Mouse (Mus musculus) neural tube, embryonic 13.5 days (tissue): ENCODE data around the gene Phb. TPM values are rescaled to one million over a fixed set of nuclear protein-coding genes. Genes with fewer than 3 reads are reported as not detected.

Experiments
- ATAC-seq: fragments of 200-750 bp; cut with Nextera tagmentation; 2 replicates; pipeline ENCODE4 v1.8.0; 2017; ENCODE audit warnings: low read depth, mild to moderate bottlenecking, moderate TSS enrichment, moderate library complexity
- H3K27ac ChIP-seq: fragments of 300-500 bp; sonication (generic); replicated peaks from 2 replicates; pipeline ENCODE4 v1.5.1; 2015; ENCODE audit warnings: moderate library complexity, mild to moderate bottlenecking, inconsistent platforms
- H3K27me3 ChIP-seq: fragments of 300-500 bp; sonication (generic); 2 replicates; pipeline ENCODE4 v1.6.1; 2015; ENCODE audit warnings: mild to moderate bottlenecking, inconsistent platforms
- H3K36me3 ChIP-seq: fragments of 300-500 bp; sonication (generic); 2 replicates; pipeline ENCODE4 v1.6.1; 2015; ENCODE audit warnings: mild to moderate bottlenecking, inconsistent platforms
- H3K4me1 ChIP-seq: fragments of 300-500 bp; sonication (generic); replicated peaks from 2 replicates; pipeline ENCODE4 v1.6.1; 2015; ENCODE audit warnings: inconsistent platforms
- H3K4me2 ChIP-seq: fragments of 300-500 bp; sonication (generic); 2 replicates; pipeline ENCODE4 v1.6.1; 2015; ENCODE audit warnings: inconsistent platforms, mild to moderate bottlenecking, moderate library complexity
- H3K4me3 ChIP-seq: fragments of 300-500 bp; sonication (generic); 2 replicates; pipeline ENCODE4 v1.5.1; 2015; ENCODE audit warnings: mild to moderate bottlenecking, inconsistent platforms
- H3K9ac ChIP-seq: fragments of 300-500 bp; sonication (generic); 2 replicates; pipeline ENCODE4 v1.6.1; 2015; ENCODE audit warnings: moderate library complexity, mild to moderate bottlenecking, inconsistent platforms
- H3K9me3 ChIP-seq: fragments of 300-500 bp; sonication (generic); 2 replicates; pipeline ENCODE4 v1.6.1; 2016; ENCODE audit warnings: inconsistent platforms
- WGBS: fragments of 180-500 bp; shearing (Covaris S2); methylation state at CpG from one replicate; pipeline ENCODE4 v1.1.7; 2015; 5-methylcytosine and 5-hydroxymethylcytosine counted together
- polyA plus RNA-seq: library from polyadenylated mRNA; unstranded; fragments of >200 nt; fragmentation: Nextera tagmentation; extraction: Ambion mirVana; gene quantifications from 2 replicates; pipeline ENCODE4 v1.2.1, GENCODE M21; 2015

The Phb gene
- polyA plus RNA-seq, result 185 and 188 TPM in 2 replicates

DNA sequence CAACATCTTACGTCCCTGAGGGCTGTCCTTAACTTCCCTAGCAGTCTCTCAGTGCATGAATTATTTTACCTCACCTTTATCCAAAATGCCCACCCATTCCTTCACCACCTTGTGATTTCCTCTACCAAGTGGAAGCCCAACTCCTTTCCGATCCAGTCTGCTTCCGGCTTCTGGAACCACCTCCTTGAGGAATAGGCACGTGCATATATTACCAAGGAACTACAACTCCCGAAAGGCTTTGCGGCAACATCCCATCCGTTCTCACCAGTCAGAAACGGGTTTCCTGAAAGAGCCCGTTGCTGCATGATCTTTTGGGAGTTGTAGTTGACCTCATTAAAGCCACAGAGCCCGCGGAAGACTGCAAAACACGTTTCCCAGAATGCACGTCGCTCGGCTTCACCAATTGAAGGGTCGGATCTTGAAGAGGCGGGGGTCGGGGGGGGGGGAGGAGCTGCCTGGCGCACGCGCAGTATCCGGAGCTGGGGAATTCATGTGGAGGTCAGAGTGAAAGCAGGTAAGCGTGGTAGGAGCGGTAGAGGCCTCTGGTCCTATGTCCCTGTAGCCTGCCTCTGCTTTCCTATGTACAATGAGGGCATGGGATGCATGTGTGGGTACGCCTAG is at the start of gene Phb:
TSS of gene Phb (plus strand) at position 429 of the 621 bp plus-strand sequence.
- Histone ChIP-seq H3K27ac (0 out of 2 replicates have a peak within 1 kb of the TSS, but pooled peaks have one; percentile 33), H3K36me3 (peaks cover 35% of the 10 kb centered on the region), H3K4me2 (peak within 1 kb of the TSS; percentile 89), H3K9me3 (no peaks in the 10 kb centered on the region), H3K4me3 (peak within 1 kb of the TSS; percentile 63), H3K4me1 (peaks cover 8% of the 10 kb centered on the region), H3K27me3 (no peaks in the 10 kb centered on the region), H3K9ac (peak within 1 kb of the TSS; percentile 77)
- peak; percentile 96 for ATAC-seq
- 2% methylated on average over 25 of the region's 25 CpGs for WGBS

DNA sequence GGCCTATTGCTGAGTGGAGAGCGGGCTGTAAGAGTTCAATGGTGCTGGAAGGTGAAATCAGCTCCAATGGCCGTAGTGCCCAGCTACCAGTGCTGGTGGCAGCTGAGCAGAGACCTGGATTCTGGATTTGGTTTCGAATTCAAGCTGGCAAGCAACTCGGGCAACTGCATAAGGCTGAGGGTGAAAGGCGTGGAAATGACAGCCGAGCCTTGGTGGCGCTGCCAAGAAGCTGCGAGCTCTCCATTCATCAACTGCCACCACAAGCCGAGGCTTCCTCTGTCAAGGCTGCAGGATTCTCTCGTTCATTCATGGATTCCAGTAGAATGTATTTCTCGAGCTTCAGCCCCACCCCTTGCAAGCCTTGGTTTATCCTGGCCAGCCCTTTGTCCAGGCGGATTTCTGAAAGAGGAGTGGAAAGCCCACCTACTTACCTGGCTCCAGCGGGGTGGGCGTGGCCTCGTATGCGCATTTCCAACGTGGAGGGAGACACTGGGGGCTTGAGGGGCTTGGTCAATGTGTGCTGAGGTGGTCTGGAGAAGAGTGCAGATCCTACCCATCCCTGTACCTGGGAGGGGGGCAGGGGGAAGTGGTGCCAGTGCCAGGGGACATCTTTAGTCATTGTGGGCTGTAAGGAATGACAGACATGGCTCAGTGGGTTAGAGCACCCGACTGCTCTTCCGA is 48.8 kb upstream of the Phb start:
- Histone ChIP-seq H3K4me2 (peak overlapping the region; percentile 28), H3K4me3 (no peak overlapping the region), H3K27me3 (peaks cover under 1% of the 10 kb centered on the region; the same call in 1 of the 2 replicates), H3K9me3 (no peaks in the 10 kb centered on the region), H3K27ac (peak overlapping the region; percentile 46; the same call in 1 of the 2 replicates), H3K9ac (no peak overlapping the region), H3K36me3 (no peaks in the 10 kb centered on the region), H3K4me1 (peaks cover 52% of the 10 kb centered on the region)
- WGBS, result 34% methylated on average over 19 of the region's 19 CpGs
- no peak for ATAC-seq

DNA sequence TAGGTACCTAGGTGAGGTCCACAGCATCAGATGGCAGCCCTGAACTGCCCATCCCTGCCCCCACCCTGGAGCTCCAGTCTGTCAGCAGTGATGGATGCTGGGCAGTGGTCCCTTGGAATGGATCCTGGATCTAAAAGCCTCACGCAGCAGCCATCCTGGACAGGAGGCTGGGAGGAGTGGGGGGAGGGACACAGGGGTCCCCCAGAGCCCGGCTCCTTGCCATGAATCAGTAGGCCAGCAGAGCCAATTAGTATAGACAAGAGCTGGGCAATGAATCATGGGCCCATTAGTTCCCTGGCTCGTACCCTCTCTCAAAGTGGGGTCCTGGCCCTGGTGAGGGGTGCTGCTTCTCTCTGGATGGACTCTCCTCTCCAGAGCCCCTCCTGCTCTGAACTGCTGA is 47.7 kb upstream of the Phb start:
- Histone ChIP-seq H3K27me3 (peaks cover 4% of the 10 kb centered on the region), H3K9ac (no peak overlapping the region), H3K27ac (0 out of 2 replicates have a peak overlapping the region, but pooled peaks have one; percentile 7), H3K4me1 (peaks cover 52% of the 10 kb centered on the region), H3K4me3 (no peak overlapping the region), H3K4me2 (no peak overlapping the region), H3K36me3 (no peaks in the 10 kb centered on the region), H3K9me3 (no peaks in the 10 kb centered on the region)
- 0 out of 2 replicates have a peak, but pooled peaks have one; percentile 37 for ATAC-seq
- WGBS, result 38% methylated on average over 3 of the region's 3 CpGs

DNA sequence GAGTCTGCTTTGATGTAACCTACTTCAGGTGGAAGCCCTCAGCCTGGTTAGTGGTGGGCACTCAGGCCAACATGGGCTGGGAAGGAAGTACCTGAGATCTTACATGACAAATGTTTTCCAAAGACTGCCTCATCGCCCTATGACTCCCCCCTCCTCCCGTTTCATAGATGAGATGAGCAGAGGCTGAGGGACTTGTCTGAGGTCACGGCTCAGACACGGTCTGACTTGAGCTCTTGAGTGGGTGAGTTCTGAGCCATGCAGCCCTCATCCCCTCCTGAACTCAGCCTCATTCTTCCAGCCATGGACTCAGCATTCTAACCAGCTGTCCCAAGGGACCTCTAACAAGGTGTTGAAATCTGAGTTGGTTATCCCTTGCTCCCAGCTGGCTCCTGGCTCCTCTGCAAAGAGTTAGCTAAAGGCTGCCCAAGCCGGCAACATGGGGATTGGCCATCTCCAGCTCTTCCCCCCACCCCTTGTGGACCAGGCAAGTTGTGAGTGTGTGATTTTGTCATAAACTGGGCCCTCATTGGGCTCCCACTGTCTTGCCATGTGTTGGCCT is 46.8 kb upstream of the Phb start:
- H3K27me3 ChIP-seq, result peaks cover 4% of the 10 kb centered on the region
- no peaks in the 10 kb centered on the region for H3K9me3 ChIP-seq
- peaks cover 52% of the 10 kb centered on the region for H3K4me1 ChIP-seq
- H3K27ac ChIP-seq, result no peak overlapping the region
- no peak overlapping the region for H3K4me3 ChIP-seq
- H3K36me3 ChIP-seq, result no peaks in the 10 kb centered on the region
- no peak overlapping the region for H3K9ac ChIP-seq
- WGBS, result 83% methylated on average over 5 of the region's 5 CpGs
- ATAC-seq, result no peak
- no peak overlapping the region for H3K4me2 ChIP-seq

DNA sequence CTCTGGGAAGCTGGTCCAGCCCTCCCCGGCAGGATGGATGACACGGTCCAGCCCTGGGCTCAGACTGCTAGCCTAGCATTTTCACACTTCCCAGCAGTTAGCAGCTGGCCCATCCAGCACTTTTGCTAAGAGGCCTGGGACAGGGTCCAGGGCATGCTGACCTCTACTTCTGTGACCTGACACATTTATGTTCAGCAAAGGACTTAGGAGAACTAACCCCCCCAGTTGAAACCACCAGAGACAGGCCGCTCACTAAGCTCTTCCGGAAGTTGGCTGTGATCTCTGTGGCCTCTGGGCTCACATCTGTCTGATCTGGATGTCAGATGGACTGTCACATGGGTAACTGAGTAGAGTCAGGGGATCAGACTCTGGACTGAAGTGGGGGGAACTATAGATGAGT is 45.7 kb upstream of the Phb start:
- Histone ChIP-seq H3K36me3 (no peaks in the 10 kb centered on the region), H3K4me3 (no peak overlapping the region), H3K27ac (no peak overlapping the region; the same call in 1 of the 2 replicates), H3K9me3 (no peaks in the 10 kb centered on the region), H3K4me2 (no peak overlapping the region), H3K27me3 (peaks cover 4% of the 10 kb centered on the region), H3K9ac (no peak overlapping the region), H3K4me1 (peaks cover 52% of the 10 kb centered on the region)
- WGBS, result 41% methylated on average over 4 of the region's 4 CpGs
- no peak for ATAC-seq

DNA sequence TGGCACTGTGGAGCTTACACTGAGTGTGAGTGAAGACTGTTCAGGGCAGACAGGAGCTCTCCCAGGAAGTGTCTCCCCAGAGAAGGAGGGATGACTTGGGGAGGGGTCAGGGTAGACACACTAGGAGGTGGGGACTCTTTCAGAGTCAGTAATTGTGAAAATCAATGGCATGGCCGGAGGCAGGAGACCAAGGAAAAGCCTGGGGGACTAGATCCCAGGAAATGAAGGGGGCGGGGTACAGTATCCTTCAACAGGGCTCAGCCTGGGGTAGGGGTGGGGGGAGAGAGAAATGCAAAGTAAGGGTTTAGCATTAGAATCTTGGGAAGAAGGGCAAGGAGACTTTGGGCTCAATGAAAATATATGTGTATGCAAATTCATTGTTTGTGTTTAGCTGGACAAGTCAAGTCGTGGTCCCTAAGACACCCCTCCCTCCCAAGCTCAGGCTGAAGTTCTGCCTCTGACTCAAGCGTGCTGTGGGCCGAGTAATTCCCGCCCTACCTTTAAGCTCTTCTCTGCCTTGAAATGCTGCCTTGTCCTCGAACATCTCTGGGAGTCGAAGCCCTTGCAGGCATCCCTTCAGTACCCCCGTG is 45.1 kb upstream of the Phb start:
- H3K4me1 ChIP-seq, result peaks cover 49% of the 10 kb centered on the region
- ATAC-seq, result no peak
- WGBS, result 22% methylated on average over 9 of the region's 9 CpGs
- no peak overlapping the region for H3K4me2 ChIP-seq
- peaks cover 4% of the 10 kb centered on the region for H3K27me3 ChIP-seq
- H3K9ac ChIP-seq, result no peak overlapping the region
- H3K9me3 ChIP-seq, result no peaks in the 10 kb centered on the region
- H3K4me3 ChIP-seq, result no peak overlapping the region
- H3K27ac ChIP-seq, result no peak overlapping the region; the same call in 1 of the 2 replicates
- H3K36me3 ChIP-seq, result no peaks in the 10 kb centered on the region

DNA sequence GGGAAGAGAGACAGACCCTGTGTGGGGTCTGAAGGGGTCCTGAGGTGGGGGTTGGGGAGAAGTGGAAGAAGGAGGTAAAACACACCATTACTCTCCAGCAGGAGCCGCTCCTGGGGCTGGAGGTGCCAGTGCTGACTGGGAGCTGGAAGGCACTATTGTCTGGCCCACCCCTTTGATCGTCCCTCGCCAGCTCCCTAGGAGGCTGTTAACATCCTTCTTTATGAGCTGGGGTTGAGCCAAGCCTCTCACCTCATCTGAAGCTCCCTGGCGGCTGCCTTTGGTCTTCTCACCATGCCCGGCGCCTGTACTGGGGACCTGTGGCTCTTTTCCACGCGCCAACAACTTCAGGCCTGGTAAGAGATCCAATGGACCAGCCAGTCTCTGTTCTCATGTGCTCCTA is 44.3 kb upstream of the Phb start:
- Histone ChIP-seq H3K36me3 (no peaks in the 10 kb centered on the region), H3K27ac (no peak overlapping the region), H3K9ac (no peak overlapping the region), H3K4me3 (no peak overlapping the region), H3K27me3 (peaks cover 4% of the 10 kb centered on the region), H3K4me2 (no peak overlapping the region), H3K4me1 (peaks cover 41% of the 10 kb centered on the region), H3K9me3 (no peaks in the 10 kb centered on the region)
- WGBS, result 17% methylated on average over 8 of the region's 8 CpGs
- ATAC-seq, result no peak

DNA sequence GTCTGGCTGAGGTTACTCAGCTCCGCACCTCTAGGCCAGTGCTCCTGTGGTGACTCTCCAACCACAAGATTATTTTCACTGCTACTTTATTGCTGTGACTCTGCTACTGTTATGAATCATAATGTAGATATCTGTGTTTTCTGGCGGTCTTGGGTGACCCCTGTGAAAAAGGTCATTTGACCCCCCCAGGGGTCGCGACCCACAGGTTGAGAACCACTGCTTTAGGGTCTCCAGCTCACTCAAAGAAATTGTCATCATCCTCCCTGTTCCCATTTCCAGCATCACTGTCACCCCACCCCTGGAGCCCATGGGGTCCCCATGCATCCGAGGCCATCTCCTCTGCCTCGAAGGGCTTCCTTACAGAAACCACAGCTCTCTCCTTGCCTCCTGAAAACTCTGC is 36.2 kb upstream of the Phb start:
- ATAC-seq, result no peak
- WGBS, result 85% methylated on average over 6 of the region's 6 CpGs
- H3K27ac ChIP-seq, result no peak overlapping the region

DNA sequence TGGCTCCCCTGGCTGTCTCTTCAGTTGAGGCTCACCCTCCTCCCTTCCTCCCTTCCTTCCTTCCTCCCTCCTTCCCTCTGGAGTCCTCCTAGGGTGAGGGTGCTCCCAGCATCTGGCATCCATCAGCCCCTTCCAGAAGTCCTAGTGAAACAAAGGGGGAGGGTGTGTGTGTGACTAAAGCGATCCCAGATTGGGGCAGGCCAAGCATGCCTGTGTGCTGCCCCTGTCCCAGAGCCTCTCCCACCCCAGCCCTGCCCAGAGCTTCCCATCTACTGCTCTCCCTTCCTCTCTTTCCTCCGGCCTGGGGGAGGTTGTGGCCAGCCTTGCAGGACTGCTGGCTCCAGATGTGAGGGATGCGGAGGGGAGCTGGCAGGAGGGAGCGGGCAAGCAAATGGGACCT is 35.5 kb upstream of the Phb start:
- WGBS, result 46% methylated on average over 4 of the region's 4 CpGs
- H3K9ac ChIP-seq, result no peak overlapping the region
- no peaks in the 10 kb centered on the region for H3K36me3 ChIP-seq
- no peaks in the 10 kb centered on the region for H3K27me3 ChIP-seq
- no peak overlapping the region for H3K4me2 ChIP-seq
- H3K9me3 ChIP-seq, result no peaks in the 10 kb centered on the region
- no peak overlapping the region for H3K4me3 ChIP-seq
- ATAC-seq, result no peak
- H3K27ac ChIP-seq, result no peak overlapping the region
- H3K4me1 ChIP-seq, result peaks cover 27% of the 10 kb centered on the region

More for the DNA sequence above, 36.2 kb upstream of the Phb start:
- no peaks in the 10 kb centered on the region for H3K9me3 ChIP-seq
- H3K36me3 ChIP-seq, result no peaks in the 10 kb centered on the region
- H3K27me3 ChIP-seq, result no peaks in the 10 kb centered on the region
- no peak overlapping the region for H3K4me3 ChIP-seq
- peaks cover 27% of the 10 kb centered on the region for H3K4me1 ChIP-seq
- no peak overlapping the region for H3K4me2 ChIP-seq
- H3K9ac ChIP-seq, result no peak overlapping the region

DNA sequence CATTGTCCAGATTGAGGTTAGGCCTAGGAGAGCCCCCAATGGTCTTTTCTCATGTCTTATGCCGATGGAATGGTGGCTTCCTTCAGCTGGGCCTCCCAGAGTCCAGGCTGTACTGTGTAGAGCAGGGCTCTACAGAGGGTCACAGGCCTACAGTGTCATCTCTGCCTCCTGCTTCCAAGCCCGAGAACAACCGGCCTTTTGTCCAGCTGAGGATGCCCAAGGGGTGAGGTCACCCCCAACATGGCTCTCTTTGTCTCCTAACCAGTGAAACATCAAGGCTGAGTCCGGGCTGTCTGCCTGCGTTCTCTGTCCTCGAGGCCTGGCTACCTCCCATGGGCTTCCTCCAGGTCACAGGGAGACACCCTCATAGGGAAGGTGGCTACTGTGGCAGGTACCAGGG is 34.3 kb upstream of the Phb start:
- no peaks in the 10 kb centered on the region for H3K9me3 ChIP-seq
- H3K36me3 ChIP-seq, result no peaks in the 10 kb centered on the region
- H3K27ac ChIP-seq, result no peak overlapping the region
- ATAC-seq, result no peak
- H3K4me1 ChIP-seq, result peaks cover 27% of the 10 kb centered on the region
- no peaks in the 10 kb centered on the region for H3K27me3 ChIP-seq
- WGBS, result 47% methylated on average over 6 of the region's 6 CpGs
- no peak overlapping the region for H3K4me2 ChIP-seq
- H3K9ac ChIP-seq, result no peak overlapping the region
- no peak overlapping the region for H3K4me3 ChIP-seq

DNA sequence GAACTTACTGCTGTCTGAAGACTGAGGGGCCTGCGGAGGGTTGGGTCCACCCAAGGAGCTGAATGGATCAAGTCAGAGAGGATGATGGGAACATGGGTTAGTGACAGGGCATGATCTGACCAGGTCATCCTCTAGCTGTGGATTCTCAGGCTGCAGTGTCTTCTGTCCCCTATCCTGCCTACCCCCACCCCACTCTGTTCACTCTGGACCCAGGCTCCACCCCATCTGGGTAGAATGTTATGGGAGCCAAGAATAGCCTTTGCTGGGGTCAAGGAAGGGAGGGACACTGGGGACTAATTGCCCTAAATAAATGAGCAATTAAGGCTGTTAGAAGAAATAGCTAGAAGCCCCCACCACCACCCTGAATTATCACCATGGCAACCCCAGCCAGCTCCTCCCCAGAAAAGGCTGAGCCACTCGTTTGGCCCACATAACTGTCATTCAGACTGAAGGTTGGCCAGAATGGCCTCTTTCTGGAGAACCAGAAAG is 33.2 kb upstream of the Phb start:
- no peaks in the 10 kb centered on the region for H3K36me3 ChIP-seq
- H3K27ac ChIP-seq, result no peak overlapping the region; the same call in 1 of the 2 replicates
- no peaks in the 10 kb centered on the region for H3K27me3 ChIP-seq
- no peak for ATAC-seq
- no peak overlapping the region for H3K9ac ChIP-seq
- WGBS, result 34% methylated on average over 2 of the region's 2 CpGs
- no peak overlapping the region for H3K4me2 ChIP-seq
- H3K9me3 ChIP-seq, result no peaks in the 10 kb centered on the region
- H3K4me3 ChIP-seq, result no peak overlapping the region
- H3K4me1 ChIP-seq, result peaks cover 27% of the 10 kb centered on the region

DNA sequence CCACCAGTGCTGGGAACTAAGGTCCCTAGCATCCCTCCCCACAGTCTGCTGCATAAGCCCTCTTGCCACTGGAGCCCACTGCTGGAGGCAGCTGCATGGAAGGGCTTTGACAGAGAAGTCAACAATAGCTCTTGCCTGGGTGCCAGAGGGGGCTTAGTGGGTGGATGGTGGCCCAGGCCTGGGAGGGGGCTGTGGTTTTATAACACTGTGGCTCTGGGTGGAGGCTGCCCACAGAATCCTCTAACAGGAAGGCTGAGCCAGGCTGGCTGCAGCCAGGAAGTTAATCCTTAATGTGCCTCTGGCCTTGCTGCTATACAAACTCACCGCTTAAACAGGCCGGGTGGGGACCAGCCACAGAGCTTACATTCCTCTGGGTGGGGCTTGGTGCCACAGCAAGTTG is 31.7 kb upstream of the Phb start:
- H3K27me3 ChIP-seq, result 0 out of 2 replicates have a peak, but pooled peaks cover 5% of the 10 kb centered on the region
- no peaks in the 10 kb centered on the region for H3K9me3 ChIP-seq
- peaks cover 27% of the 10 kb centered on the region for H3K4me1 ChIP-seq
- H3K36me3 ChIP-seq, result no peaks in the 10 kb centered on the region
- no peak overlapping the region for H3K27ac ChIP-seq
- no peak for ATAC-seq
- H3K9ac ChIP-seq, result no peak overlapping the region
- H3K4me3 ChIP-seq, result no peak overlapping the region
- no peak overlapping the region for H3K4me2 ChIP-seq
- WGBS, result 29% methylated on average over 2 of the region's 2 CpGs
